Mouse (Mus musculus): ENCODE data around the gene Vps52. TPM values are rescaled to one million over a fixed set of nuclear protein-coding genes. Genes with fewer than 3 reads are reported as not detected.

Gene Vps52
- polyA plus RNA-seq, 1 experiment from 2014 or later, result 31.5 TPM

DNA sequence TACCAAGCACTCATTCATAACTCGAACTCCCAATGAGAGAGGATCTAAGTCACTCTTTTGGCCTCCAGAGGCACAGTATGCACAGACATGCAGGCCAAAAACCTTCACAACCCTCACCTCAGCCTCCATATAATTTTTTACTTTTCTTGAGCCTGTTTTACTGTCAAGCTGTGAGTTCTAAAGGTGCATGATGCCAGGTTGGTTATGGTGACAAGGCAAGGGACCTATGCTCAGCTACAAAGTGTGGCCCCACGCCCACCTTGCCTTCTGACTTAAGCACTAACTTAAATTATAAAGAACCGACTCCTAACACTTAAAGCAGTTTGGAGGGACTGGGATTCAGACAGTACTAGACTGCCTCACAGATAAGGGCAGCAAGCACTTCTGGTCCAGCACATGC, 2.3 kb upstream of the Vps52 start:
- Histone ChIP-seq H3K27me3 (ENCODE audit: control insufficient read depth, insufficient read depth, low read length) (no peaks in the 10 kb centered on the region), H3K4me1 (ENCODE audit: control insufficient read depth, insufficient read depth, low read length) (peaks cover 39% of the 10 kb centered on the region; the same call in 1 of the 2 replicates), H3K27ac (ENCODE audit: low read length) (no peak overlapping the region), H3K9ac (replicated peaks; ENCODE audit: low read depth, low read length) (0 out of 2 replicates have a peak overlapping the region, but pooled peaks have one; percentile 6), H3K9me3 (ENCODE audit: control insufficient read depth, low read depth, low read length) (no peaks in the 10 kb centered on the region), H3K4me2 (replicated peaks; ENCODE audit: low read depth, low read length) (0 out of 2 replicates have a peak overlapping the region, but pooled peaks have one; percentile 100), H3K36me3 (ENCODE audit: control insufficient read depth, insufficient read depth, low read length) (peaks cover 31% of the 10 kb centered on the region), H3K4me3 (ENCODE audit: low read depth, low read length) (no peak overlapping the region; the same call in 1 of the 2 replicates)
- WGBS, result 79% methylated on average over 3 of the region's 3 CpGs
- ATAC-seq (ENCODE audit: insufficient number of reproducible peaks, insufficient read depth, low FRiP score, low read depth), result no peak

DNA sequence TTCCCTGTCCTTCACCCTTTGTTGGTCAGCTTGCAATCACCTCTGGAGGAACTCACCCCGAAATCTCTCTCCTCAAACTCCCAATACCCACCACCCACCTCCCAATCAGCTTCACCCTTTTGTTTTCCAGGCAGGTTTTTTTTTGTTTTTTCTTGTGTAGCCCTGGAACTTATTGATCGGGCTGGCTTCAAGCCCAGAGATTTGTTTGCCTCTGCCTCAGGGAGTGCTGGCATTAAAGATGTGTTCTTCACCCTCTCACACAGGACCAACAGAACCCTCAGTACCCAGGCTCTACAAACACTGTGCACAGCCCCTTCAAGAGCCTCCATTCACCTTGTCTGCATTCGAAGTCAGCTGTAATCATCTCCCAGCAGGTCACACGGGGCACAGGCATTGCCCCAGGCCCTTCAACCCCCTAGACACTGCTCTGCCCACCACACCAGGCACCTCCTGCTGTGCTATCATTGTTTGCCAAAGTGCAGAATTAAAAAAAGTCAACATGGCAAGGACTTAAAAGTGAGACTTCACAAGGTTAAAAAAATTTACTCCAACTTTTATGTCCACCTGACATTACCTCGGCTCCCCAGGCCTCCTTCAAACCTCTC, 1.5 kb upstream of the Vps52 start:
- Histone ChIP-seq H3K9me3 (ENCODE audit: control insufficient read depth, low read depth, low read length) (no peaks in the 10 kb centered on the region), H3K9ac (replicated peaks; ENCODE audit: low read depth, low read length) (peak overlapping the region; percentile 97), H3K27me3 (ENCODE audit: control insufficient read depth, insufficient read depth, low read length) (no peaks in the 10 kb centered on the region), H3K27ac (ENCODE audit: low read length) (peak overlapping the region; percentile 94), H3K36me3 (ENCODE audit: control insufficient read depth, insufficient read depth, low read length) (peaks cover 27% of the 10 kb centered on the region), H3K4me3 (ENCODE audit: low read depth, low read length) (peak overlapping the region; percentile 99), H3K4me1 (ENCODE audit: control insufficient read depth, insufficient read depth, low read length) (peaks cover 39% of the 10 kb centered on the region; the same call in 1 of the 2 replicates), H3K4me2 (replicated peaks; ENCODE audit: low read depth, low read length) (peak overlapping the region; percentile 100)
- 34% methylated on average over 5 of the region's 5 CpGs for WGBS
- no peak for ATAC-seq (ENCODE audit: insufficient number of reproducible peaks, insufficient read depth, low FRiP score, low read depth)

DNA sequence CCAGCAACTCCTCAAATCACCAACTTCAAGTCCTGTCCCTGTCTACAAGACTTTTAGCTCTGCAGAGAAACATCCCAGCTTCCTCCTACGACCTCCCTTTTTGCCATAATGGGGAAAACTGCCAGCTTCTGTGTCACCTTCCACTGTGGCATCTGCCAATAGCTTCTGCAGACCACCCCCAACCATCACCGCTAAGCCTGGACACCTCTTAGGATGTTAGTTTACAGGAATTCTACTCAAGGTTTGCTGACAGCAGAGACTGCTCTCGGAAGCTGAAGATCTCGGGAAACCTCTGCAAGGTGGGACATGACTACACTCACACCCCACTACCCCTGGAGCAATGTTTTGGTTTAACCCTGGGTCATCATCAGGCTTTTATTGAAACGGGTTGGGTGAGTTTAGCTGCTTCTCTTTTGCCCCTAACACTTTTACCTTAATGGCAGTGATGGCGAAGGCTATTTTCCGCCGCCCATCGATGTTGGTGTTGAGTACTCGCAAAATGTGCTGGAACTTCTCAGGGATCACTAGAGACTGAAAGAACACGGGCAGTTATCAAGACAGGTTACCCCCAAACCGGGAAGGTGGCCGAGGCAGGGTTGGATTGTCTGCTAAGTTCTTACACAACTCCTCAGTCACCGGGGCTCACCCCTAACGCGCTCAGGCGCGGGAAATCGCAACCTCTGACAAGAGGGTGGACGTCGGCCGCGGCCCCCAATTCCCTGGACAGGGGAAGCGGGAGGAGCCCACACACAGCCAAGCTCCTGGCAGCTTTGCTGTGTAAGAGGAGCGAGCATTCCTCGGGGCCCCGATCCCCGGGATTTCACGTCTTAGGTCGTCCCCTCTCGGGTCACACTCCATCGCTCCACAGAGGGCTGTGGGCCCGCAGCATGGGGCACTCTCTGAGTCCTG, 712 bp upstream of the Vps52 start:
- Histone ChIP-seq H3K4me2 (replicated peaks; ENCODE audit: low read depth, low read length) (peak overlapping the region; percentile 100), H3K4me3 (ENCODE audit: low read depth, low read length) (peak overlapping the region; percentile 99), H3K27ac (ENCODE audit: low read length) (peak overlapping the region; percentile 94), H3K4me1 (ENCODE audit: control insufficient read depth, insufficient read depth, low read length) (peaks cover 33% of the 10 kb centered on the region; the same call in 1 of the 2 replicates), H3K27me3 (ENCODE audit: control insufficient read depth, insufficient read depth, low read length) (no peaks in the 10 kb centered on the region), H3K9me3 (ENCODE audit: control insufficient read depth, low read depth, low read length) (no peaks in the 10 kb centered on the region), H3K9ac (replicated peaks; ENCODE audit: low read depth, low read length) (peak overlapping the region; percentile 97), H3K36me3 (ENCODE audit: control insufficient read depth, insufficient read depth, low read length) (peaks cover 34% of the 10 kb centered on the region)
- no peak for ATAC-seq (ENCODE audit: insufficient number of reproducible peaks, insufficient read depth, low FRiP score, low read depth)
- 1% methylated on average over 33 of the region's 33 CpGs for WGBS

DNA sequence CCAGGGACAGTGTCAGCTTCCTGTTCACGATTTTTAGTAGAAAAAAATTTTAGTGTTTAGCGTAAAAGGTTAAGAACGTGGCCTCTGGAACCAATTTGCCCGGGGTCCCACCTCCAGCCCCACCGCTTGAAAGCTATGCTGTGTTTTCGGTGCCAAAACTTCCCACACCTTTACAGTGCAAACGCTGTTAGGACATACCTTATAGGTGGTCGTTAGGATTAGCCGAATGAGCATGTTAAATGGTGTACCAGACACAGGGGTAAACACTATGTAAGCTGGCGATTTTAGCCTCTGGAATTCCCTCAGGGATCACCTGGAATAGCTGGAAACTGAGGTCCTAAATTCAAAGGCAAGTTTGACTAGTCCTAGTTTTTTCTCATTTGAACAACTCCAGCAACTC, 724 bp downstream of the Vps52 start:
- Histone ChIP-seq H3K9me3 (ENCODE audit: control insufficient read depth, low read depth, low read length) (no peaks in the 10 kb centered on the region), H3K4me1 (ENCODE audit: control insufficient read depth, insufficient read depth, low read length) (peaks cover 30% of the 10 kb centered on the region; the same call in 1 of the 2 replicates), H3K27ac (ENCODE audit: low read length) (peak overlapping the region; percentile 84; the same call in 1 of the 2 replicates), H3K27me3 (ENCODE audit: control insufficient read depth, insufficient read depth, low read length) (no peaks in the 10 kb centered on the region), H3K4me3 (ENCODE audit: low read depth, low read length) (peak overlapping the region; percentile 99), H3K36me3 (ENCODE audit: control insufficient read depth, insufficient read depth, low read length) (peaks cover 35% of the 10 kb centered on the region), H3K9ac (replicated peaks; ENCODE audit: low read depth, low read length) (peak overlapping the region; percentile 54), H3K4me2 (replicated peaks; ENCODE audit: low read depth, low read length) (peak overlapping the region; percentile 84)
- WGBS, result 8% methylated on average over 10 of the region's 10 CpGs
- no peak for ATAC-seq (ENCODE audit: insufficient number of reproducible peaks, insufficient read depth, low FRiP score, low read depth)

DNA sequence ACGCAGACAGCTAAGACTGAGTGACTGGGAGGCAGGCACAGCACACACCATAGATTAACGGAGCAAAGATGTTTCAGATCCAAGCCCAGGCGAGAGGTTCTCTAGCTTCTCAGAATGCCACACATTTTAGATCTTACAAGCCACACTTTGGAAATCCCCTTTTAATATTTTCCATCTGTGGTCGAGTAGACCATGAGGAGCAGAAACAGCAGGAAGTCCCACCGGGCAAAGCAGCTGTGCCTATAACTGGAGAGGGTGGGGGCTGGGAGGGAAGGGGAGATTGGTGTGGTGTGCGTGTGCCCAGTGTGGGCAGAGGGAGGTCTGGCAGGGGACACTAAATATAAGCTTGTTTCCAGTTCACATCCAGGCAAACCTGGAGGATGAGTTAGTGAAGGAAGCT, 1.9 kb downstream of the Vps52 start:
- H3K27me3 ChIP-seq (ENCODE audit: control insufficient read depth, insufficient read depth, low read length), result no peaks in the 10 kb centered on the region
- 90% methylated on average over 6 of the region's 6 CpGs for WGBS
- H3K4me3 ChIP-seq (ENCODE audit: low read depth, low read length), result no peak overlapping the region
- ATAC-seq (ENCODE audit: insufficient number of reproducible peaks, insufficient read depth, low FRiP score, low read depth), result no peak
- H3K27ac ChIP-seq (ENCODE audit: low read length), result no peak overlapping the region
- peaks cover 25% of the 10 kb centered on the region; the same call in 1 of the 2 replicates for H3K4me1 ChIP-seq (ENCODE audit: control insufficient read depth, insufficient read depth, low read length)
- no peak overlapping the region for H3K4me2 ChIP-seq (replicated peaks; ENCODE audit: low read depth, low read length)
- H3K36me3 ChIP-seq (ENCODE audit: control insufficient read depth, insufficient read depth, low read length), result peaks cover 26% of the 10 kb centered on the region
- H3K9ac ChIP-seq (replicated peaks; ENCODE audit: low read depth, low read length), result no peak overlapping the region
- no peaks in the 10 kb centered on the region for H3K9me3 ChIP-seq (ENCODE audit: control insufficient read depth, low read depth, low read length)

DNA sequence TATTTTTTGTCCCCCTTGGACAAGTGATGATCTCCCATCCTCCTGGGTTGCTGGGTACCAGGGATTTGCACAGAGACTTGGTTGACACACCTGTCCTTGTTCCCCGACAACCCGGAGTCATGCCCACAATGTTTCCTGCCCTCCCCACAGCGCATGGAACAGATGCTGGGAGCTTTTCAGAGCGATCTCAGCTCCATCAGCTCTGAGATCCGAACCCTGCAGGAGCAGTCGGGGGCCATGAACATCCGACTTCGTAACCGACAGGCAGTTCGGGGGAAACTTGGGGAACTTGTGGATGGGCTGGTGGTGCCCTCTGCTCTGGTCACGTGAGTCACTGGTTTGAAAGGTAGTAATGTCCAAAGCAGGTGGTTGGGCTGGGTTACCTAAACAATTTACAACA, 2.8 kb downstream of the Vps52 start:
- ATAC-seq (ENCODE audit: insufficient number of reproducible peaks, insufficient read depth, low FRiP score, low read depth), result no peak
- Histone ChIP-seq H3K4me2 (replicated peaks; ENCODE audit: low read depth, low read length) (no peak overlapping the region), H3K27me3 (ENCODE audit: control insufficient read depth, insufficient read depth, low read length) (no peaks in the 10 kb centered on the region), H3K4me1 (ENCODE audit: control insufficient read depth, insufficient read depth, low read length) (peaks cover 16% of the 10 kb centered on the region; the same call in 1 of the 2 replicates), H3K4me3 (ENCODE audit: low read depth, low read length) (no peak overlapping the region), H3K36me3 (ENCODE audit: control insufficient read depth, insufficient read depth, low read length) (peaks cover 17% of the 10 kb centered on the region), H3K27ac (ENCODE audit: low read length) (no peak overlapping the region), H3K9me3 (ENCODE audit: control insufficient read depth, low read depth, low read length) (no peaks in the 10 kb centered on the region), H3K9ac (replicated peaks; ENCODE audit: low read depth, low read length) (no peak overlapping the region)
- WGBS, result 93% methylated on average over 11 of the region's 11 CpGs

DNA sequence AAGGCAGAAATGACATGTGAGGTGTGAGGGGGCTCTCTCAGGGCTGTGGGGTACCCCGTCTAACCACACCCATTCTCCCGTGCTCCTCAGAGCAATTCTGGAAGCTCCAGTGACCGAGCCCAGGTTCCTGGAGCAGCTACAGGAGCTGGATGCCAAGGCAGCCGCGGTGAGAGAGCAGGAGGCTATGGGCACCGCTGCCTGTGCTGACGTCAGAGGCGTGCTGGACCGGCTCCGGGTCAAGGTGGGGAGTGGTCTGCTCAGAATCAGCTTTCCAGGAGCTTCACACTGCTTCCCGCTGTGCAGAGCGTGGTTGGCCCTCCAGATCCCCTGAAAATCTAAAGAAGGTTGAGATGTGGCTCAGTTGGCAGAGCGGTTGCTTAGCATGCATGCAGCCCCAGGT, 3.5 kb downstream of the Vps52 start:
- H3K4me3 ChIP-seq (ENCODE audit: low read depth, low read length), result no peak overlapping the region
- H3K27ac ChIP-seq (ENCODE audit: low read length), result no peak overlapping the region
- no peak for ATAC-seq (ENCODE audit: insufficient number of reproducible peaks, insufficient read depth, low FRiP score, low read depth)
- no peak overlapping the region for H3K4me2 ChIP-seq (replicated peaks; ENCODE audit: low read depth, low read length)
- H3K27me3 ChIP-seq (ENCODE audit: control insufficient read depth, insufficient read depth, low read length), result no peaks in the 10 kb centered on the region
- WGBS, result 95% methylated on average over 13 of the region's 13 CpGs
- H3K9ac ChIP-seq (replicated peaks; ENCODE audit: low read depth, low read length), result no peak overlapping the region
- H3K9me3 ChIP-seq (ENCODE audit: control insufficient read depth, low read depth, low read length), result no peaks in the 10 kb centered on the region
- H3K4me1 ChIP-seq (ENCODE audit: control insufficient read depth, insufficient read depth, low read length), result peaks cover 9% of the 10 kb centered on the region; the same call in 1 of the 2 replicates
- H3K36me3 ChIP-seq (ENCODE audit: control insufficient read depth, insufficient read depth, low read length), result peaks cover 12% of the 10 kb centered on the region

DNA sequence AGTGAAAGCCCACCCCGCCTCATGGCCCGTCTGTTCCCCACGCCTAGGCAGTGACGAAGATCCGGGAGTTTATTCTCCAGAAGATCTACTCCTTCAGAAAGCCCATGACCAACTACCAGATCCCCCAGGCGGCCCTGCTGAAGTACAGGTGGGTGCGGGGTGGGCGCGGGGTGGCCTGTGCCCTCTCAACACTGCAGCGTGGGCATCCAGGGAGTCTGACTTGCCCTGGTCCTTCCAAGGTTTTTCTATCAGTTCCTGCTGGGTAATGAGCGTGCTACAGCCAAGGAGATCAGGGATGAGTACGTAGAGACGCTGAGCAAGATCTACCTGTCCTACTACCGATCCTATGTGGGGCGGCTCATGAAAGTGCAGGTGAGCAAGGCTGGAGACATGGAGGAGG, 4.3 kb downstream of the Vps52 start:
- no peak for ATAC-seq (ENCODE audit: insufficient number of reproducible peaks, insufficient read depth, low FRiP score, low read depth)
- Histone ChIP-seq H3K27ac (ENCODE audit: low read length) (no peak overlapping the region), H3K36me3 (ENCODE audit: control insufficient read depth, insufficient read depth, low read length) (peaks cover 8% of the 10 kb centered on the region)

More for the DNA sequence above, 4.3 kb downstream of the Vps52 start:
- Histone ChIP-seq H3K9ac (replicated peaks; ENCODE audit: low read depth, low read length) (no peak overlapping the region), H3K4me3 (ENCODE audit: low read depth, low read length) (no peak overlapping the region), H3K9me3 (ENCODE audit: control insufficient read depth, low read depth, low read length) (no peaks in the 10 kb centered on the region), H3K27me3 (ENCODE audit: control insufficient read depth, insufficient read depth, low read length) (no peaks in the 10 kb centered on the region), H3K4me2 (replicated peaks; ENCODE audit: low read depth, low read length) (no peak overlapping the region), H3K4me1 (ENCODE audit: control insufficient read depth, insufficient read depth, low read length) (peaks cover 4% of the 10 kb centered on the region; the same call in 1 of the 2 replicates)
- 92% methylated on average over 15 of the region's 15 CpGs for WGBS
